Mouse (Mus musculus) midbrain, embryonic 15.5 days (tissue): Measurements from ENCODE around the gene Rgs6. TPM values are rescaled to one million over a fixed set of nuclear protein-coding genes. Genes with fewer than 3 reads are reported as not detected.

Experiments used
- ATAC-seq: fragments of 200-750 bp; cut with Nextera tagmentation; replicated peaks from 2 replicates; pipeline ENCODE4 v1.8.0; 2017; ENCODE audit warnings: moderate TSS enrichment
- H3K27ac ChIP-seq: fragments of 300-500 bp; sonication (generic); 2 replicates; pipeline ENCODE4 v1.5.1; 2015; ENCODE audit warnings: mild to moderate bottlenecking, inconsistent platforms
- H3K27me3 ChIP-seq: fragments of 300-500 bp; sonication (generic); replicated peaks from 2 replicates; pipeline ENCODE4 v1.6.1; 2015; ENCODE audit warnings: inconsistent platforms
- H3K36me3 ChIP-seq: fragments of 300-500 bp; sonication (generic); replicated peaks from 2 replicates; pipeline ENCODE4 v1.6.1; 2015; ENCODE audit warnings: inconsistent platforms
- H3K4me1 ChIP-seq: fragments of 300-500 bp; sonication (generic); 2 replicates; pipeline ENCODE4 v1.6.1; 2015; ENCODE audit warnings: inconsistent platforms
- H3K4me2 ChIP-seq: fragments of 300-500 bp; sonication (generic); 2 replicates; pipeline ENCODE4 v1.6.1; 2015; ENCODE audit warnings: inconsistent platforms, mild to moderate bottlenecking, moderate library complexity
- H3K4me3 ChIP-seq: fragments of 300-500 bp; sonication (generic); 2 replicates; pipeline ENCODE4 v1.5.1; 2015; ENCODE audit warnings: mild to moderate bottlenecking, inconsistent platforms
- H3K9ac ChIP-seq: fragments of 300-500 bp; sonication (generic); 2 replicates; pipeline ENCODE4 v1.6.1; 2015; ENCODE audit warnings: mild to moderate bottlenecking, inconsistent platforms
- H3K9me3 ChIP-seq: fragments of 300-500 bp; sonication (generic); 2 replicates; pipeline ENCODE4 v1.6.1; 2016; ENCODE audit warnings: inconsistent platforms
- WGBS: fragments of 180-500 bp; shearing (Covaris S2); methylation state at CpG from one replicate; pipeline ENCODE4 v1.1.7; 2015; ENCODE audit warnings: mixed read lengths; 5-methylcytosine and 5-hydroxymethylcytosine counted together
- polyA plus RNA-seq: library from polyadenylated mRNA; unstranded; fragments of >200 nt; fragmentation: Nextera tagmentation; extraction: Ambion mirVana; gene quantifications from 2 replicates; pipeline ENCODE4 v1.2.1, GENCODE M21; 2015

Gene Rgs6
- polyA plus RNA-seq, 1 experiment from 2014 or later = 15.5 TPM

DNA sequence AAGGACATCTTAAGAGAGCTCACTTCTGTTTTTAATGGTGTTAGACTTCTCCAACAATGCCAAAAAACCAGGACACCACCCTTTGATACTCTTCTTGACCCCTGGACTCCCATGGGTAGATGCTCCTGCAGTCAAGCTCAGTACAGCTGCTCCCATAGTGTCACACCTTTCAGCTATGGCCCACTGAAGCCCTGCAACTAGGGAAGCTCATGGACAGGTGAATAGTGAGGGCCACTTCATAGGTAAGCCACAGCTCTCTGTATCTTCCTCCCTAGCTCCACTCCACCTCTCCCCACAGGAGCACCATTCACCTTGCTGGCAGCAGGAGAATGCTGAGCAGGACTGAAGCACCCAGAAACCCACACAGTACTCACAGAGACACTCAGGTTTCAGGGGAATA, 384.6 kb downstream of the Rgs6 start:
- Histone ChIP-seq H3K4me2 (no peak overlapping the region), H3K4me1 (no peaks in the 10 kb centered on the region), H3K4me3 (no peak overlapping the region), H3K27ac (no peak overlapping the region), H3K9me3 (no peaks in the 10 kb centered on the region), H3K9ac (no peak overlapping the region), H3K36me3 (no peaks in the 10 kb centered on the region), H3K27me3 (no peaks in the 10 kb centered on the region)
- ATAC-seq = no peak

DNA sequence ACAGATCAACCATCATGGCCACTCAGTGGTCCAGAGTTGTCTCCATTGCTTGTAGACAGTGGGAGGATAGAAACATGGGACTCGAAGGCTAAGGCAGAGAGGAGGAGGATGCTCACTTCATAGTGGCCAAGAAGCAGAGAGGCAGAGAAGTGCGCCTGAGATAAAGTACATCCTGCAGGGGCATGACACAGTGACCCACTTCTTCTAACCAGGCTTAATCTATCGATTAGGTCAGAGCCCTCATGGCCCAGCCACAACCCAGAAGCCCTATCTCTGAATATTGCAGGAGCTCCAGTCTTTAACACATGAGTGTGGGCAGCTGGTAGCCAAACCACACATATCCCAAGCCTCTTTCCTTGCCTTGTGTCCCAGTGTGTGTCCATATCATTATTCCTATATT, 385.7 kb downstream of the Rgs6 start:
- Histone ChIP-seq H3K4me3 (no peak overlapping the region), H3K36me3 (no peaks in the 10 kb centered on the region), H3K27me3 (no peaks in the 10 kb centered on the region), H3K9ac (no peak overlapping the region), H3K4me2 (no peak overlapping the region), H3K27ac (no peak overlapping the region), H3K4me1 (no peaks in the 10 kb centered on the region), H3K9me3 (no peaks in the 10 kb centered on the region)
- 94% methylated on average over 3 of the region's 3 CpGs for WGBS
- no peak for ATAC-seq

DNA sequence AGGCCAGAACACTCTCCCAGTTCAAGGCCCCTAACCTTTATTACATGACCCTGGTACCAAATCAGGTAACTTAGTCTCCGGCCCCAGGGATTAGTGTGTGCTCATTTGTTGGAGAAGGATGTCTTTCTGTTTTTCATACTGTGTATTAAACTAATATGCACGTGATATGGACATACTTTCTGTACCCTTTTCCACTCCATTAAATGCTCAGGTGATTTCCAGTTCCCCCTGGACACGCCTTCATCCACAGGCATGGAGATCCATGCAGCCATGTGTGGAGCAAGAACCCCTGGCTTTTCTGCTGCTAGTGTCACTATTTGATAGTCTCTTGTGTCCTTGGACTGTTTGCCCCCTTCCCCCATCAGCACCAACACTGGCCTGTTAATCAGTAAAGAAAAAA, 390.2 kb downstream of the Rgs6 start:
- Histone ChIP-seq H3K4me1 (no peaks in the 10 kb centered on the region), H3K27me3 (no peaks in the 10 kb centered on the region), H3K4me2 (no peak overlapping the region), H3K27ac (no peak overlapping the region), H3K9me3 (no peaks in the 10 kb centered on the region), H3K36me3 (no peaks in the 10 kb centered on the region), H3K9ac (no peak overlapping the region), H3K4me3 (no peak overlapping the region)
- WGBS = 87% methylated on average over 3 of the region's 3 CpGs
- ATAC-seq = no peak

DNA sequence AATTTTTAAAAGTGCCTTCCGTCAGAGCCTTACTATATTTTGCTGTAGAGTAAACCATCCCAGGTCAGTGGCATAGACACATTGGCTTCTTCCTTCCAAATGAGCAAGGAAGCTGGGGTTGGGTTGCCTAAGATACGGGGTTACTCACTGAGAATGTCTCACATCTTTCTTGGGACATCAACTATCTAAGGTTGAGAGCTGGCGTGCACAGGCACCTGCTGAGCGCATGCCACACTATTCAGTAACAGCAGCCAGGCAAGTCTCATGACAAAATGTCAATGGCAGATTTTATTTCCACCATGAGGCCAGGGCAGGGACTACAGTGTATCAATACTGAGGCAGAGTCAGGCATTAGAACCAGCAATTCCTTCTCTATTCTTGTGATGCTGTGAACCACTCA, 394.6 kb downstream of the Rgs6 start:
- WGBS = 85% methylated on average over 4 of the region's 4 CpGs
- H3K4me3 ChIP-seq = no peak overlapping the region

DNA sequence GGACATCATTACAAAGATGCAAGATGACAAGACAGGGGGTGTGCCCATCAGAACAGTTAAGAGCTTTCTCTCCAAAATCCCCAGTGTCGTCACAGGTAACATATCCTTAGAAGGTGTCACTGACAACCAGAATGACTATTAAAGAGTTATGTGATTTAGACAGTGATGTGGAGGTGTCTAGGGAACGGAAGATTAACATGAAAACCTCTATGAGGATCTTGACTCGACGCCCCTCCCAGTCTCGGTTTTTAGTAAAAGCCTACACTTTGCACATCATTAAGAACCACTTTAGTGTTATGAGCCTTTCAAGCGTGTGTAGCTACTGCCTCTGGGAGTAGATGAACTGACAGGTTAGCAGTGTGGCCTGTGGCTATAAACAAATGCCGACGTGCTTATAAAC, 397.2 kb downstream of the Rgs6 start:
- WGBS = 69% methylated on average over 8 of the region's 8 CpGs
- Histone ChIP-seq H3K36me3 (no peaks in the 10 kb centered on the region), H3K4me1 (no peaks in the 10 kb centered on the region), H3K4me2 (no peak overlapping the region), H3K27me3 (no peaks in the 10 kb centered on the region), H3K9ac (no peak overlapping the region), H3K4me3 (no peak overlapping the region), H3K9me3 (no peaks in the 10 kb centered on the region), H3K27ac (no peak overlapping the region)
- no peak for ATAC-seq

More for the DNA sequence above, 394.6 kb downstream of the Rgs6 start:
- H3K36me3 ChIP-seq = no peaks in the 10 kb centered on the region
- no peak overlapping the region for H3K27ac ChIP-seq
- H3K27me3 ChIP-seq = no peaks in the 10 kb centered on the region
- H3K9me3 ChIP-seq = no peaks in the 10 kb centered on the region
- ATAC-seq = no peak
- no peak overlapping the region for H3K4me2 ChIP-seq
- H3K4me1 ChIP-seq = no peaks in the 10 kb centered on the region
- no peak overlapping the region for H3K9ac ChIP-seq

DNA sequence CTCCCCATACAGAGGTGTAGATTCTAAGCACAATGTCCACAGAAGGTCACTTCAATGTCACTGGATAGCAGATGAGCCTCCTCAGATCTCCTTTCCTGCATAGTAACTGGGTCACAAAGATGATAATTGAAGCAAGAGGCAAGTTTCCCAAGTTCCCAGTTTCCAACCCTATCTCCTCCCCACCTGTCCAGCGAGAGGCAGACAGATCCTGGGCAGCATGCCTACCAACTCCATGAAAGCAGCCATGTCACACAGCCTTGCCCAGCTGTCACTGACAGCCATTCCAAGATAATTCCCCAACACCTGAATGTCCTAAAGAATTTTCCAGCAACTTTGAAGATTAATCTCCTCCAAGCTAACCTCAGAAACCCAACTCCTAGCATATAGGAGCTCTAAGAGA, 399.6 kb downstream of the Rgs6 start:
- H3K27ac ChIP-seq = no peak overlapping the region
- no peak for ATAC-seq
- H3K4me3 ChIP-seq = no peak overlapping the region
- H3K4me2 ChIP-seq = no peak overlapping the region
- no peaks in the 10 kb centered on the region for H3K4me1 ChIP-seq
- H3K27me3 ChIP-seq = no peaks in the 10 kb centered on the region
- no peaks in the 10 kb centered on the region for H3K9me3 ChIP-seq
- H3K9ac ChIP-seq = no peak overlapping the region
- no peaks in the 10 kb centered on the region for H3K36me3 ChIP-seq
- WGBS = 86% methylated on average over 1 of the region's 1 CpGs

DNA sequence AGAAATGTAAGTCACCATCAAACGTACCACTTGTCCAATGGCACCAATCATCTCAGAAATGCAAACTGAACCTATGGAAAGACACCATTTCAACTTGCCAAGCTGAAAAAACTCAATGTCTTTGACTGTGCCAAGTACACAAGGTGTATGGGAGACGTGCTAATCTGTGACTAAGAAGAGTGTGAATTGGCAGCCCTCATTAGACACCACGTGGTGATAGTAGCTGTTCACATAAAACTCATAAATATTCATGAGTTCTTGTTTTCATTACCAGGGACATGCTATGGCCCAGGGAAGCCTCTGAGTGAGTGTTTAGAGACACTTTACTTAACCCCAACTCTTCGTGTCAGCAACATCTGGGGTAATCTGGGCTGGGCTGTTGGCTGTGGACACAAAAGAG, 405.8 kb downstream of the Rgs6 start:
- no peak for ATAC-seq
- 26% methylated on average over 4 of the region's 4 CpGs for WGBS
- Histone ChIP-seq H3K4me2 (no peak overlapping the region), H3K9ac (no peak overlapping the region), H3K9me3 (no peaks in the 10 kb centered on the region), H3K4me1 (0 out of 2 replicates have a peak, but pooled peaks cover 2% of the 10 kb centered on the region), H3K36me3 (no peaks in the 10 kb centered on the region), H3K27me3 (no peaks in the 10 kb centered on the region), H3K27ac (no peak overlapping the region), H3K4me3 (no peak overlapping the region)

DNA sequence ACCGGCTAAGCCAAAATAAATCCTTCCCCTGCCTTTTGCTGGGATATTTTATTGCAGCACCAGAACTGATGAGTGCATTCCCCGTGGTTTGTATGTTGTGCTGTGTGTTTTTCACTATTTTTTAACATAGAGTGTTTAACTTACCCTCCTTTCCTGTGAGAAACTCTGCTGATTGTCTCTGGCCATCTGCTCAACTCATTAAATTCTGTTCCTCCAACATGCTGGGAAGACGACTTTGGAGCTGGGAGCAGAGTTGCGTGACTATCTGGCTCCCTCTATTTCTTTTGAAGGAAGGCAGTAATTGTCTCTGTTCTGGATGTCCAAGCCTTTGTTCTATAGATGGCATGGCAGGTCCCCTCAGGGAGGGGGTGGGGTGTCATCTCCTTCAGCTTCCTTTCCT, 408.7 kb downstream of the Rgs6 start:
- Histone ChIP-seq H3K36me3 (no peaks in the 10 kb centered on the region), H3K9me3 (no peaks in the 10 kb centered on the region), H3K27ac (no peak overlapping the region), H3K4me1 (0 out of 2 replicates have a peak, but pooled peaks cover 2% of the 10 kb centered on the region), H3K9ac (no peak overlapping the region), H3K4me2 (no peak overlapping the region), H3K27me3 (no peaks in the 10 kb centered on the region), H3K4me3 (no peak overlapping the region)
- ATAC-seq = no peak
- 22% methylated on average over 4 of the region's 4 CpGs for WGBS

DNA sequence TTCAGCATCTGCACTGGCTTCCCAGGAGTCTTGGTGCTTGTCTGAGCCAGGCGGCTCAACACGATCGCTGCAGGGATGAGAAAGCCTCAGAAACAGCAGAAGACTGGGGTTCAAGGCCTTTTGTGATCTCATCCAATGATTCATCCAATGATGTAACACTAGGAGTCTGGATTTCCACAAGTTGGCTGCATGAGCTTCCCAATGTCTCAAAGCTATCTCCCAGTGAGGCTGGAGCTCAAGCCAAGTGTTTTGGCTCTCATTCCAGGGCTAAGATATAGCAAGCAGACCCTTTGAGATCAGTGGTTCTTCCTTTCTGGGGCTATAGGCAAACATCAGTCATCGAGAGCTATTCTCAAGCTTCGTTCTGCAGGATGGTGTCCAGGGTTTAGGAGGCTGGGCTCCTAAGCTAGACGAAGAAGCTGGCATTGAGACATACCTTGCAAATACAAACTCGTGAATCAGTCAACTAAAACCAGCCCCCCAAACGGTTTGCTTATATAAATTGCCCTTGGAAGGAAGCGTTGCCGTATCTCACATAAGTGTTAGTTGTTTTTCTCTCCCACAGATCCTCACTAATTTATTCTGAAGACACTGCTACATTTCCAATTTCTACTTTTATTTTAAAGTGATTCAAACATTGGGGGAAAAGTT, 410.7 kb downstream of the Rgs6 start:
- H3K36me3 ChIP-seq = no peaks in the 10 kb centered on the region
- no peaks in the 10 kb centered on the region for H3K9me3 ChIP-seq
- 86% methylated on average over 10 of the region's 10 CpGs for WGBS
- H3K27me3 ChIP-seq = no peaks in the 10 kb centered on the region
- no peak overlapping the region for H3K4me3 ChIP-seq
- no peak overlapping the region for H3K9ac ChIP-seq
- ATAC-seq = no peak
- no peak overlapping the region for H3K4me2 ChIP-seq
- H3K27ac ChIP-seq = no peak overlapping the region
- H3K4me1 ChIP-seq = 0 out of 2 replicates have a peak, but pooled peaks cover 2% of the 10 kb centered on the region

DNA sequence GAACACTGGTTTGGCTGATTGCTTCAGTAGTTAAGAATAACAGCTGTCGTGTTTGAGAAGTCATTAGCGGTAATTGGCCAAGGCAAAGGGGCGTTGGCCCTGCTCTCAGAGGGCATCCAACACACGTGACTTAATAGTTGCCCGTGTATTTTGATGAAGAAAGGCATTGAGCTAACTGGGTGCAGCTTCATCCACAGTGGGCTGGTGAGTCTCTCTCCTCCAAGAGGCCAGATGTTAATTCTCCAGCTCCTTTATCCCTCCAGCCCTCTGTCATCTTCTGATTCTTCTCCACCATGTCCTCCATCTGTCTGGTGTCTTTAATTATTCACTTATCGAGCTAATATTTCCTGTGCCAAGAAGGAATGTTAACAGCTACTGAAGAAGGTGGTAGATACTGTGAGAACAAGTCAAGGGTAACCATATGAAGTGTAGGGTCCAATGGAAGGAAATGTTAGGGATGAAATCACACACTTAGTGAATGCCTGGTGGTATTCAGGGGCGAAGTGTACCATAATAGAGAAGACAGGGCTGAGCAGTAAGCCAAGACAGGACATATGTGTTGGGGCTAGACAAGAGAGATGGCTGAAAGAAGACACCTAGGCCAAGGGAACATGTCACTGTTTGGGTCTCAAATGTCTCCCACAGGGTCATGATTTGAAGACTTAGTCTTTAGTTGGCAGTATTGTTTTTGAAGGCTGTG, 411.4 kb downstream of the Rgs6 start:
- no peak for ATAC-seq
- 82% methylated on average over 7 of the region's 7 CpGs for WGBS
- Histone ChIP-seq H3K4me3 (no peak overlapping the region), H3K9me3 (no peaks in the 10 kb centered on the region), H3K27me3 (no peaks in the 10 kb centered on the region), H3K9ac (no peak overlapping the region), H3K27ac (no peak overlapping the region), H3K4me2 (no peak overlapping the region), H3K36me3 (no peaks in the 10 kb centered on the region), H3K4me1 (0 out of 2 replicates have a peak, but pooled peaks cover 7% of the 10 kb centered on the region)

DNA sequence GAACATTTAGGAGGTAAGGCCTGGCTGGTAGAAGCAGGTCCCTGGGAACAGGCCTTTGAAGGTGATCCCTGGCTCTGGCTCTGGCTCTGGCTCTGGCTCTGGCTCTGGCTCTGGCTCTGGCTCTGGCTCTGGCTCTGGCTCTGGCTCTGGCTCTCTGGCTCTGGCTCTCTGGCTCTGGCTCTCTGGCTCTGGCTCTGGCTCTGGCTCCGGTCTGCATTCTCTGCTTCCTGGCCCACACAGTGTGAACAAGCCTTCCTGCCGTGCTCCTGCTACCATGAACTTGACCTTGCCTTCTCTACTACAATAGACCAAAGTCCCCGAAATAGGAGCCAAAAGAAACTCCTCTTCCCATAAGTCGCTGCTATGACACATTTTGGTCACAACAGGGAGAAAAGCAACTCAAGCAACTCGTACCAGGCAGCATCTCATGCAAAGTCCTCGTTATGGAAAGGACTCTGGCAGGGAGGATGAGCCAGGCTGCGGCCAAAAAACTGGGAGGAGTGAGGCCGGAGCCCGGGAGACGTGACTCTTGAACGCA, 412.0 kb downstream of the Rgs6 start:
- Histone ChIP-seq H3K27me3 (no peaks in the 10 kb centered on the region), H3K4me3 (no peak overlapping the region), H3K36me3 (no peaks in the 10 kb centered on the region), H3K4me2 (no peak overlapping the region), H3K27ac (no peak overlapping the region), H3K9ac (no peak overlapping the region), H3K4me1 (0 out of 2 replicates have a peak, but pooled peaks cover 7% of the 10 kb centered on the region), H3K9me3 (no peaks in the 10 kb centered on the region)
- no peak for ATAC-seq
- 85% methylated on average over 11 of the region's 11 CpGs for WGBS

DNA sequence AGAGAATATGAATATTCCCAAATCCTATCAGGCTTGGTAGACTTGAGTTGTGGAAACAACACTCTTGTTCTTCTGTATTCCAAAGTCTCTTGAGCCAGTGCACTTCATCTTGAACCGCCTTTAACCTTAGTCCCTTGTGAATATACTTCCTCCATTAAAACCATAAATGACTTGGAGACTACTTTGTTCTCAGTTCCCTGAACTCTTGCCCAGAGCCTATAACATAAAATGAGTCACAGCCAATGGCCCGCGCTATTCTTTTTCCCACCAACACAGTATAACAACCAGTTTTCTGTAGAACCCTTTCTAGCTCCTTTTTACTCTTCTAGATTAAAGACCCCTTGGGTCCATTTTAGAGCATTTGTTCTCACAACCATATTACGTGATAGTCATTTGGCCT, 412.9 kb downstream of the Rgs6 start:
- H3K27me3 ChIP-seq = no peaks in the 10 kb centered on the region
- 91% methylated on average over 4 of the region's 4 CpGs for WGBS
- H3K9me3 ChIP-seq = no peaks in the 10 kb centered on the region
- no peak overlapping the region for H3K27ac ChIP-seq
- no peak overlapping the region for H3K4me2 ChIP-seq
- H3K4me3 ChIP-seq = no peak overlapping the region
- H3K9ac ChIP-seq = no peak overlapping the region
- no peaks in the 10 kb centered on the region for H3K36me3 ChIP-seq
- H3K4me1 ChIP-seq = 0 out of 2 replicates have a peak, but pooled peaks cover 7% of the 10 kb centered on the region
- ATAC-seq = no peak
